Mouse (Mus musculus) heart, postnatal 36 days (tissue): ENCODE results near the gene Xlr3b. TPM values are rescaled to one million over a fixed set of nuclear protein-coding genes. Genes with fewer than 3 reads are reported as not detected.
A peak's percentile ranks its signal among the peaks of the same experiment; 100 is the strongest.
"Not testable (repeated sequence)": the region's sequence is repeated elsewhere in the genome, so short reads cannot be mapped to it uniquely, and the experiment has no call there.

Experiments used
- DNase-seq, 2 experiments: peaks; one replicate each; pipeline ENCODE4 v3.0.0; 2021 to 2022
- intact Hi-C: fragments of 180-260 bp; cut with DNase I; formaldehyde crosslinking; loops from one replicate; pipeline ENCODE4 v1.15.1; 2025
- total RNA-seq, 2 experiments: library from RNA; stranded (reverse); gene quantifications; 2 replicates each; pipeline ENCODE4 v1.2.3; 2021

Gene Xlr3b
- 1 to 10 TPM in 1 of 2 experiments, under 1 TPM in 1; 0.53 to 1.7 TPM for total RNA-seq

DNA sequence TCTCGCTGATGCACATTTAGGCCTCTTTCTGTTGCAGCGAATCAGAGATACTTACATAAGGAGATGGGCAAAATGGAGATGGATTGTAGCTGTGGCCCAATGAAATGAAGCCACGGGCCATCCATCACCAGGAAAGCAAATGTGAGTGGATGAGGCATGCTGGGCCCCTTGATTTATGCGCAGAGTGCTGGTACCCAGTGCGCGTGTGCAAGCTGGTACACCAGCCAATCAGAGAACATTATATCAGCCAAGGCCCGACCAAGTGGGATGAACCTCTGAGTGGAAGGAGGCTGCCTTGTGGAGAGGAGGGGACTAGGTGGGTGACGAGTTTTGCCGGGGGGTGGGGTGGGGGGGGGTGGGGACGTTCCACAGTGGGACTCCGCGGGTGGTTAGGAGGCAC lies at the start of gene Xlr3b:
TSS of gene Xlr3b (plus strand) at position 274 of the 400 bp plus-strand sequence.
- DNase-seq = peak in 1 of 2 experiments; percentile 4
- intact Hi-C loops = not testable (repeated sequence)

DNA sequence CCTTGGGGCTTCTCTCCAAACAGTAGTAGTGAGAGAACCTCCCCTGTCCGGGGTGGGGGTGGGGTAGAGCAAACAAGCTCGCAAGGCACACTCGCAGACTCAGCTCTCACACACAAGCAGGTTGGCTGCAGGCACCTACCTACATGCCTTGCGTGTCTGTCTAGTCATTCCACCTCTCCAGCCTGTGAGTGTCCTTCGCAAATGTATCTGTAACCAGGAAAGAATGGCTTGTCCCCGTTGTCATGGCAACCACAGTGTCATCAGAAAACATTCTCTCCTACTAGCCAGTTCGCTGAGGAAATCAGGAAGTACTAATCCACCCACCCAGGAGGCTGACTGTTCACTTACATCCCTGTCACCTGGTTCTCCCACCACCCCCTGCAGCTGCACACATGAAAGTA lies 48.8 kb upstream of the Xlr3b start:
- intact Hi-C loops, DNase-seq: not testable (repeated sequence)

DNA sequence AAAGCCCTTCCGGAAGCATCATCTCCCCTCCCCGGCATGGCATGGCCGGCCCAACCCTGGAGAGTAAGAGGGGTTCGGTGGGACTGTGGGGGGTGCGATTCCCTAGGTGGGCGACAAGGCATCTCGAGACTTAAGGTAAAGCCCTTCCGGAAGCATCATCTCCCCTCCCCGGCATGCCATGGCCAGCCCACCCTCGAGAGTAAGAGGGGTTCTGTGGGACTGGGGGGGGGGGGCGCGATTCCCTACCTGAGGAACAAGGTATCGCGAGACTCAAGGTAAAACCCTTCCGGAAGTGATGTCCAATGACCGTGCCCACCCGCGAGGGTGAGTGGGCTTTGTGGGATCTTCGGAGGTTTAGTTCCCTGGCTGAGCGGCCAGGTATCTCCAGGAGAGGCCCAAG lies 43.5 kb upstream of the Xlr3b start, which contains the start of gene Xlr5b:
TSS of gene Xlr5b (plus strand) at position 301 of the 400 bp plus-strand sequence.
- intact Hi-C loops = not testable (repeated sequence)

DNA sequence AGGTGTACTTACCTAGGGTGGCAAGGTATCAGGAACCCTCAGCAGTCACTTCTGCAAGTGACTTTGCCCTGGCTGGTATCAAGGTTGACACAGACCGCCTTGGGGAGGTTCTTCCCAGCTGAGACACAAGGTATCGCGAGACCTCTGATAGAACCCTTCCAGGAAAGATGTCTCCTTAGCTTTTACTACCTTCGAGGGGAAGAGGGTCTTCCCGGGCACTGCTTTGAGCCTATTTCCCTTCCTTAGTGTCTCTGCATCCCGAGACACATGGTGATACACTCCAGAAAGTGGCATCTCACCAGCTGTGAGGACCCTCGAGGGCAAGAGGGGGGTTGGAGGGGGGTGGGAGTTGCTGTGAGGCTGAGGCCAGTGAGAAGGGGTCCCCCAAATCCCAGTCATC lies 42.7 kb upstream of the Xlr3b start, which contains the start of gene DXBay18:
TSS of gene DXBay18 (minus strand) at position 101 of the 400 bp plus-strand sequence.
- intact Hi-C loops, DNase-seq: not testable (repeated sequence)

More for the DNA sequence above, 43.5 kb upstream of the Xlr3b start, which contains the start of gene Xlr5b:
- DNase-seq = not testable (repeated sequence)

DNA sequence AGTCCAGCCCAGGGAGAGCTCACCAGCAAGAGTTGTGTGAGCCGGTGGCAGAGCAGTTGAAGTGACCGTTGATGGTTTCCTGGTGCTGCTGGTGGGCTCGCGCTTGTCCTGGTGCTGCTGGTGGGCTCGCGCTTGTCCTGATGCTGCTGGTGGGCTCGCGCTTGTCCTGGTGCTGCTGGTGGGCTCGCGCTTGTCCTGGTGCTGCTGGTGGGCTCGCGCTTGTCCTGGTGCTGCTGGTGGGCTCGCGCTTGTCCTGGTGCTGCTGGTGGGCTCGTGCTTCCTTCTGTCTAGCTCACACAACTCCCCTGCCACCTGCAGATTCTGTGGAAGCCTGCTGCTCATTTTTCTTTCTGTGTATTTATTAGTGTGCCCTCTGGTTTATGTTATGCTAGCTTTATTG lies 15.1 kb upstream of the Xlr3b start, which contains the start of gene Spin2d:
TSS of gene Spin2d (minus strand) at position 101 of the 400 bp plus-strand sequence.
- DNase-seq, intact Hi-C loops: not testable (repeated sequence)

DNA sequence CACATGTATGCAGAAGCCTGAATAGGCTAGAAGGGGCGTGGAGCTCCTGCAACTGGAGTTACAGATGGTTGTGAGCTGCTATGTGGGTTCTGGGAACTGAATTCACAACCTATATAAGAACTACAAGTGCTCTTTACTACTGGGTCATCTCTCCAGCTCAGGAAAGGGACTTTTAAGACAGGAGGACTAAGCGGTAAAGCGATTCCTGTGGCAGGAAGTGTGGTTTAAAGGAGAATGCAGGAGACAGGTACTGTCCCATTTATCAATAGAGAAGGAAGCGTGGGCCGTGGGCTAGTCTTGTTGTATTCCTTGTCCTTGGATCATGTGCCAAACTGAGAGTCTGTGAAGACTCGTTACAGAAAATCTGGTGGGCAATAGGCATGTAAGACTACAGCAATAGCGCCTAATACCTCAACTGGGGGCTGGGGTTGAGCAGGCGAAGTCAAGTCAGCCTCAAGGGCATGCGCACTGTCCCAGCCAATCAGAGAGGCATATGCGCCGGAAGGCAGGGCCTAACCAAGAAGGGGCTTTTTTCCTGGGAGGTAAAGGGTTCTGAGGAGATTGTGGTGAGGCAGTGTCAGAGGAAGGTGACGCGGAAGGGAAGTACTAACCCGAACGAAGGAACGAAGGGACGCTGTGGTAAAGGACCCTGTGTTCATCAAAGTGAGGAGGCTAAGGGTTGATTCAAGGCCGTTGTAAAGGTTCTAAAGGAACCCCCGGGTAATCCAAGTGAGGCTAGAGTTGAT lies 22.0 kb downstream of the Xlr3b start, which contains the start of gene Xlr4b:
TSS of gene Xlr4b (plus strand) at position 515 of the 746 bp plus-strand sequence.
- DNase-seq, intact Hi-C loops: not testable (repeated sequence)

DNA sequence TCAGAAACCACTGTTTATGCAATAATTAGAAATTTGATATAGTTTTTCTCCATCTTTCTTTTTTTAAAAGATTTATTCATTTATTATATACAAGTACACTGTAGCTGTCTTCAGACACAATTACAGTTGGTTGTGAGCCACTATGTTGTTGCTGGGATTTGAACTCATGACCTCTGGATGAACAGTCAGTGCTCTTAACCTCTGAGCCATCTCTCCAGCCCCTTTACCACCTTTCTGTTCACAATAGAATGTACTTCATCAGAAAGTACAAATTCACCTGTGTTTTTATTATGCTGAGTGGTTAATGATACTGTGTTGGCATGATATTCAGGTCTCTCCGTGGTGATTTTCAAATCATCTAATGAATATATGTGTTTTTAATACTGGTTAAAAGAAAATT lies 33.4 kb downstream of the Xlr3b start:
- DNase-seq = no peak
- intact Hi-C loops = loop anchor here (5.0 kb wide), 1 partner anchor 562 kb away; the partner anchor contains the start of genes Idh3g and Ssr4

DNA sequence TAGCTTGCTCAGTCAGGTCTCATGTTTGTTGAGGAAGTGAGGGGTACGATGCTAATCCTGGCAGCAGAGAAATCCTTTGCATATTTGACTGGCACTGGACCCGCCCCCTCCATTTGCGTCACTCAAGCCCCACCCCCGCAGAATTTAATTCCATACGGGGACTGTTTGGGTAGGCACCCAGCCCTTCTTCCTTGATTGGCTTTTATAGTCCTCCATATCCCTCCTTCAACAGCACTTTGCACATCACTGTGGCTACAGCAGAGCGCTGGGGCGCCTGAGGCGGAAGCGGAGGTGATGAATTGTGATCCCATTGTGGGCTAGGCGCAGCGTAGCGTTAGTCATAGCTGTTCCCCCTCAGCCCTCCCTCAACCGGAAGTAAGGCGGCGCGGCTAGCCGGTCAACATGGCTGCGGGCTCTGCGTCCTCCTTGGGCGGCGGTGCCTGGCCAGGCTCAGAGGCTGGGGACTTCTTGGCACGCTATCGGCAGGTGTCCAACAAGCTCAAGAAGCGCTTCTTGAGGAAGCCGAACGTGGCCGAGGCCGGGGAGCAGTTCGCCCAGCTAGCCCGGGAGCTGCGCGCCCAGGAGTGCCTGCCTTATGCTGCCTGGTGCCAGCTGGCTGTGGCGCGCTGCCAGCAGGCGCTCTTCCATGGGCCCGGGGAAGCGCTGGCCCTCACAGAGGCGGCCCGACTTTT lies 36.1 kb downstream of the Xlr3b start, which contains the start of gene F8a:
TSS of gene F8a (plus strand) at position 378 of the 692 bp plus-strand sequence.
- DNase-seq = peak; percentile 76 to 83
- intact Hi-C loops = loop anchor here (5.0 kb wide), 1 partner anchor 559 kb away; the partner anchor contains the start of genes Idh3g and Ssr4

DNA sequence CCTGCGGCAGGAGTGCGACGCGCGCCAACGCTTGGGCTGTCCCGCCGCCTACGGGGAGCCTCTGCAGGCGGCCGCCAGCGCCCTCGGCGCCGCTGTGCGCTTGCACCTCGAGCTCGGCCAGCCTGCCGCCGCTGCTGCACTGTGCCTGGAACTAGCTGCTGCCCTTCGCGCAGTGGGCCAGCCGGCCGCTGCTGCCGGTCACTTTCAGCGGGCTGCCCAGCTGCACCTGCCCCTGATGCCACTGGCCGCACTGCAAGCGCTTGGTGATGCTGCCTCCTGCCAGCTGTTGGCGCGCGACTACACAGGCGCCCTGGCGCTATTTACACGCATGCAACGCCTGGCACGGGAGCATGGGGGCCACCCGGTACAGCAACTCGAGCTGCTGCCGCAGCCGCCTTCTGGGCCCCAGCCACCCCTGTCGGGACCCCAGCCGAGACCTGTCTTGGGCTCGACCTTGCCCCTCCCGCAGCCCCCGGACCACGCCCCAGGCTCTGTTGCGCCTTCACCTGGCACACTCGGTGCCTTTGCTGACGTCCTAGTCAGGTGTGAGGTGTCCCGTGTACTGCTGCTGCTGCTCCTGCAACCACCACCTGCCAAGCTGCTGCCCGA lies 36.7 kb downstream of the Xlr3b start:
- intact Hi-C loops = loop anchor here (5.0 kb wide), 1 partner anchor 559 kb away; the partner anchor contains the start of genes Idh3g and Ssr4
- peak in 1 of 2 experiments; percentile 24 for DNase-seq

DNA sequence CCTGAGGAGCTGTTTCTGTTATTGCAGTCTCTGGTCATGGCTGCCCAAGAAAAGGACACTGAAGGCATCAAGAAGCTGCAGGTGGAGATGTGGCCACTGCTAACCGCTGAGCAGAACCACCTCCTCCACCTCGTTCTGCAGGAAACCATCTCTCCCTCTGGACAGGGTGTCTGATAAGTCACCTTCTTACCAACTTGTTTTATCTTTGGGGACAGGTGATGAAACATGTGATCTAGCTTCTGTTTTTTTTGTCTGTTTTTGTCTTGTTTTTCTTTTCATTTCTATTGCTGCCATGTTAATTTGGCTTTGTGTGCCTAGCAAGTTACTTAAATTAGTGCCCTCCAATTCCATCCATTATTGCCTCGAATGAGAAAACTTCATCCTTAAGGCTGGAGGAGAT lies 37.3 kb downstream of the Xlr3b start:
- intact Hi-C loops = loop anchor here (5.0 kb wide), 1 partner anchor 558 kb away; the partner anchor contains the start of genes Idh3g and Ssr4

DNA sequence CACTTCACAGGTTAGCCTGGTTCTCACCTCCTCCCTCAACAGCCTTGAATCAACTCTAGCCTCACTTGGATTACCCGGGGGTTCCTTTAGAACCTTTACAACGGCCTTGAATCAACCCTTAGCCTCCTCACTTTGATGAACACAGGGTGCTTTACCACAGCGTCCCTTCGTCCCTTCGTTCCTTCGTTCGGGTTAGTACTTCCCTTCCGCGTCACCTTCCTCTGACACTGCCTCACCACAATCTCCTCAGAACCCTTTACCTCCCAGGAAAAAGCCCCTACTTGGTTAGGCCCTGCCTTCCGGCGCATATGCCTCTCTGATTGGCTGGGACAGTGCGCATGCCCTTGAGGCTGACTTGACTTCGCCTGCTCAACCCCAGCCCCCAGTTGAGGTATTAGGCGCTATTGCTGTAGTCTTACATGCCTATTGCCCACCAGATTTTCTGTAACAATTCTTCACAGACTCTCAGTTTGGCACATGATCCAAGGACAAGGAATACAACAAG lies 50.9 kb downstream of the Xlr3b start, which contains the start of gene Xlr4c:
TSS of gene Xlr4c (minus strand) at position 310 of the 505 bp plus-strand sequence.
- DNase-seq, intact Hi-C loops: not testable (repeated sequence)

More for the DNA sequence above, 37.3 kb downstream of the Xlr3b start:
- DNase-seq = no peak

Other genes starting within 250 kb of the Xlr3b start
- 1 to 10 TPM; 1.6 to 2.6 TPM for gene Zfp185, start 204.9 kb upstream of the Xlr3b start, total RNA-seq
- gene Pnma5, start 155.1 kb upstream of the Xlr3b start, total RNA-seq = not detected
- gene Pnma3, start 127.4 kb upstream of the Xlr3b start, total RNA-seq = not detected
- 1 to 10 TPM; 1.7 to 4.3 TPM for gene Xlr4a, start 109.7 kb upstream of the Xlr3b start, total RNA-seq
- gene Xlr3a, start 95.1 kb upstream of the Xlr3b start, total RNA-seq = under 1 TPM; 0.19 to 0.76 TPM
- not detected for gene Gm14685, start 75.2 kb upstream of the Xlr3b start, total RNA-seq
- gene Xlr5b, start 43.4 kb upstream of the Xlr3b start, total RNA-seq = not detected
- gene DXBay18, start 42.8 kb upstream of the Xlr3b start, total RNA-seq = not detected
- gene Spin2d, start 15.2 kb upstream of the Xlr3b start, total RNA-seq = not detected
- gene Xlr4b, start 22.1 kb downstream of the Xlr3b start, total RNA-seq = 1 to 10 TPM in 1 of 2 experiments, under 1 TPM in 1; 0.42 to 2.5 TPM
- gene F8a, start 36.1 kb downstream of the Xlr3b start, total RNA-seq = 1 to 10 TPM; 6.6 to 7.5 TPM
- not detected for gene Xlr4c, start 50.9 kb downstream of the Xlr3b start, total RNA-seq
- not detected for gene Xlr3c, start 73.2 kb downstream of the Xlr3b start, total RNA-seq
- not detected for gene Xlr5a, start 100.8 kb downstream of the Xlr3b start, total RNA-seq
- not detected for gene Xlr5c, start 100.8 kb downstream of the Xlr3b start, total RNA-seq
- not detected for gene Gm45015, start 144.6 kb downstream of the Xlr3b start, total RNA-seq
- gene Zfp275, start 150.4 kb downstream of the Xlr3b start, total RNA-seq = 1 to 10 TPM; 4.4 to 6.0 TPM
- not detected for gene Gm18336, start 206.5 kb downstream of the Xlr3b start, total RNA-seq
- gene Zfp92, start 218.9 kb downstream of the Xlr3b start, total RNA-seq = not detected
- gene Trex2, start 243.1 kb downstream of the Xlr3b start, total RNA-seq = not detected